Mouse (Mus musculus) 3134 (cell line): ENCODE data around the gene Lmod2.

Experiments
- DNase-seq: peaks from one replicate; pipeline ENCODE4 v3.0.0-alpha.2; 2011; ENCODE audit warnings: low spot score; ENCODE audit not compliant: insufficient read length; ENCODE audit errors: extremely low read depth

Lmod2 gene

GRCm38 (mm10) chr6:24601668-24602067 is 4.1 kb downstream of the Lmod2 start:
- no peak for DNase-seq

GRCm38 (mm10) chr6:24602351-24602750 is 4.8 kb downstream of the Lmod2 start:
- no peak for DNase-seq

GRCm38 (mm10) chr6:24602993-24603392 is 5.4 kb downstream of the Lmod2 start:
- DNase-seq = no peak

- no peak for DNase-seq
Observed at GRCm38 (mm10) chr6:24604289-24604688, 6.7 kb downstream of the Lmod2 start.

- no peak for DNase-seq
Observed at GRCm38 (mm10) chr6:24605631-24606030, 8.1 kb downstream of the Lmod2 start.

DNA sequence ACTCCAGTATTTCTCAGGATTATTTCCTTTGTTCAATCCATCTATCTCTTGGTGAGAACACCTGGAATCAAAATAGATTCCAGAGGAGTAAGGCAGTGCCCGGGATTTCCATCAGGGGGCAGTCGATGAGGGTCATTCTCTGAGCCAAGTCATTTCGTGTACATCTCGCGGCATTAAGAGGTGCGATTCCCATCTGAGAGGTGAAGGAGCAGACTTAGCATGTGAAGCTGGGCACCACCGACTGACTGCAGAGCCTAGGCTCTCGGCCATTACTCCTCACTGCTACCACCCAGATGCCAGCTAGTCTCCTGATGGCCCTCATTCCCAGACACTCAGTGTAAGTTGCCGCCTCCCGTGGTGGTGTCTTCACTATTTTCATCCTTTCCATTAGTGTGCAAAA is 8.9 kb downstream of the Lmod2 start:
- DNase-seq = no peak

- no peak for DNase-seq
Observed at GRCm38 (mm10) chr6:24607531-24607930, 10.0 kb downstream of the Lmod2 start.

- no peak for DNase-seq
Observed at GRCm38 (mm10) chr6:24608129-24608528, 10.6 kb downstream of the Lmod2 start.

DNA sequence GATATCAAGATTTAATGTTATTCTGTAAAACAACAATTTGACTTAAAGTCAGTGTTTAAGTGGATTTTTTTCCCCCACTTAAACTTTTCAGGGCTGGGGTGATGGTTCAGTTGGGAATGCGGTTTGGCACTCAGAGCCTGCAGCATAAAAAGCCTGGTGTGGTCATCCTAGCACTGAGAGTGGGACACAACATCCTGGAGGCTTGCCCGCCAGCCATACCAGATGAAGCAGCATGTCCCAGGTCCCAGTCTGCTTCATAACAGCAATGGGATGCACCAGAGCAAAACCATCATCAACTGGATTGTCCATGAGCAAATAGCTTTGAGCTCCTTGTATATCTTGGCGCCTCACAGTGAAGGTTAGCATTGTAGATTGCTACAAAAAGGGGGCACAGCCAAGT is 11.1 kb downstream of the Lmod2 start:
- no peak for DNase-seq

DNA sequence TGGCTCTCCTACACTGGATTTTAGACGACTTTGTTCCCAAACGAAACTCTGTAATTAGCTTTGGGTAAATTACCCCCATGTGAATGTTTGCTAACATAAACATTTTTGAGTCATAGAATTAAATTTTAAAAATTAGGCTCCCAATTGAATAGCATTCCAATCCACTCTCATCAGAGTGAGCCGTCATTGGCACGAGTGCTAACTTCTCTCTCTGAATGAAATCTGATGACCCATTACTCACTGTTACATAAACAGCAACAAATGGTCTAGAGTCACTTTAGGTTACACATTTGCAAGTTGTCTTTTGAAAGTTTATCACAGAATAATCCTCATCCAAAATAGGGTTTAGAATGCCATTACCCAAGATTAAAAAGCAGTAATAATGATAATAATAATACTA is 12.0 kb downstream of the Lmod2 start:
- no peak for DNase-seq

- DNase-seq = no peak
Observed at GRCm38 (mm10) chr6:24610358-24610757, 12.8 kb downstream of the Lmod2 start.

- no peak for DNase-seq
Observed at GRCm38 (mm10) chr6:24612074-24612755, 14.7 kb downstream of the Lmod2 start.

- DNase-seq = no peak
Observed at GRCm38 (mm10) chr6:24613346-24613745, 15.8 kb downstream of the Lmod2 start.

DNA sequence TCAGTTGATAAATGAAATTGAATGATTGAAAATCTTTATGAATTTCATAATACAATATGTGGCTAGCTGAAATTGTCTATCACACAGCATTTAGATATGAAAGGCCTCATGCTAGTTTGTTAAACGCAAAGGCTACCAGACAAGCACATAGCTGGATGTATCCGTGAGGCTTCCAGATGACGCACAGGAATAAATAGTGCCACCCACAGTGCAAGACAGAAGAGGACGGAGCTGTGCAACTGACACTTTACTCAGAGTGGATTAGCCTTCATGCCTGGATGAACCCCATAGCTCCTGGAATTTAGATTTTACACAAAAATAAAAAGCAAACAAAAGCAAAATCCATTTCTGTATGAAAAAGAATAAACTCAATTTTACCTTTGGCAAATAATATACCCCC is 16.4 kb downstream of the Lmod2 start:
- no peak for DNase-seq

GRCm38 (mm10) chr6:24616746-24617145 is 19.2 kb downstream of the Lmod2 start:
- DNase-seq = no peak

GRCm38 (mm10) chr6:24619285-24620045 is 21.9 kb downstream of the Lmod2 start:
- no peak for DNase-seq

DNA sequence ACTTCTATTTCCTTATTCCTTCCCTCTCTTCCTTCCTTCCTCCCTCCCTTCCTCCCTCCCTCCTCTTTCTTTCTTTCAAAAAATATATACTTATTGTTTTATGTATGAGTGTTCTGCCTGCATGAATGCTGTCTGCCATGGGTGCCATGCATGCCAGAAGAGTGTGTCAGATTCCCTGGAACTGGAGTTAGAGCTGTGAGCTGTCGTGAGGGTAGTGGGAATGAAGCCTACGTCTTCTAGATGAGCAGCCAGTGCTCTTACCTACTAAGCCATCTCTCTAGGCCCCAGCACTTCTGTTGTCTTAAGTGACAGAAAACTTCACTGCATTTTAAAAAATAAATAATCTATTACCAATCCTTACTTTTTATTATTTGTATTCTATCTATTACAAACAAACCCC is 23.4 kb downstream of the Lmod2 start:
- no peak for DNase-seq

- DNase-seq = no peak
Observed at GRCm38 (mm10) chr6:24622098-24622497, 24.5 kb downstream of the Lmod2 start.

DNA sequence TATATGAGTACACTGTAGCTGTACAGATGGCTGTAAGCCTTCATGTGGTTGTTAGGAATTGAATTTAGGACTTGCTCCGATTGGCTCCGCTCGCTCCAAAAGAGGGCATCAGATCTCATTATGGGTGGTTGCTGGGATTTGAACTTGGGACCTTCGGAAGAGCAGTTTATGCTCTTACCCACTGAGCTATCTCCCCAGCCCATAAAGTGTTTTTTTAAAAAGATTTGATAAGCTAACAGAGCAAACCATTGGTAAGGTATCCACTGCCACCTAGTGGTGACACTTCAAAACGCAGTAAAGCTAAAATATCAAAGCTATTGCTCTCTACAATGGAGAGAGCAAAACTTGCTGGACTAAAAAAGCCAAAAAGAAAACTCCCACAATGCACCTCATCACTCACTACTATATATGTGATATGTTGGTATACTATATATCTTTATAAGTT is 30.0 kb downstream of the Lmod2 start:
- peak; percentile 34 for DNase-seq

DNA sequence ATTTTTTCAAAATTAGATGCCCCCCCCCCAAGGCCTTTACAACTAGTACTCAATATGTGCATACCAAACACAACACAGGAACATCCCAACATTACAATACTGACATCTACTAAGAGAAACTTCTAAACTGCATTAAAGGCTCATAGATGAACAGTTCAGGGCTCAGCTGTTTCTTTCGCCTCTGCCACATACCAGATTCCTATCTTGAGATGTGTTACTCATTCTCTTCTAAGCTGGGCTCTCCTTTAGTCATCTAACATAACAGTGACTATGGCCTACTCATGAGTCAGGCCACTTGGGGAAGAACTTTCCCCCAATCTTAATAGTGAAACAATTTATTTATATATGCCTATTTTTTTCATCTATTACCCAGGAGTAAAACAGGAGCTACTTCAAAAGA is 30.9 kb downstream of the Lmod2 start:
- DNase-seq = peak; percentile 25

GRCm38 (mm10) chr6:24632061-24632460 is 34.5 kb downstream of the Lmod2 start:
- no peak for DNase-seq

DNA sequence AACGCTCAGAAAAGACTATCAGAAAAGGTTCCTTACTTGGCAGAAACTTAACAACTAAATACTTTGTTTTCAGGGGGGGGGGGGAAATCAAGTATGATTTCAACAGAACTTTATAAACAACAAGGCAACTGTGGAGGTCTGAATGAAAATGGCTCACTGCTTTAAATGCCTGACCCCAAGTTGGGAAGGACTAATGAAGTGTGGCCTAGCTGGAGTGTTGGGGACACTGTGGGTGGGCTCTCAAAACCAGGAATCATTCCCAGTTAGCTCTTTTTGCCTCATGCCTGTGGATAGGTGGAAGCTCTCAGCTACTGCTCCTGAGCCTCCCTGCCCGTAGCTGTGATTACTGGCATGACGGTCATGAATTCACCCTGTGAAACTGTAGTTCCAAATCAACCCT is 36.5 kb downstream of the Lmod2 start:
- no peak for DNase-seq
